Mouse (Mus musculus) cerebellum, postnatal 4 days (tissue): Measurements from ENCODE around the gene Atp1b1.

Experiments used
- DNase-seq, 2 experiments: peaks; one replicate each; pipeline ENCODE4 v3.0.0; 2022; ENCODE audit warnings: low spot score in 2 of 2, mixed read lengths in 1 of 2

Atp1b1 gene

GRCm38 (mm10) chr1:164467406-164467805, 9.3 kb upstream of the Atp1b1 start:
- no peak for DNase-seq

GRCm38 (mm10) chr1:164461726-164462125, 3.6 kb upstream of the Atp1b1 start:
- peak; percentile 26 to 52 for DNase-seq

- no peak for DNase-seq
These were observed 3.0 kb upstream of the Atp1b1 start for GRCm38 (mm10) chr1:164460921-164461697.

GRCm38 (mm10) chr1:164459127-164459905, 1.2 kb upstream of the Atp1b1 start:
- no peak for DNase-seq

- no peak for DNase-seq
These were observed 481 bp upstream of the Atp1b1 start for GRCm38 (mm10) chr1:164458621-164459051.

GRCm38 (mm10) chr1:164457531-164458244, 467 bp downstream of the Atp1b1 start:
- peak in 1 of 2 experiments; percentile 67 for DNase-seq

GRCm38 (mm10) chr1:164456731-164457130, 1.4 kb downstream of the Atp1b1 start:
- no peak for DNase-seq

- no peak for DNase-seq
These were observed 2.1 kb downstream of the Atp1b1 start for GRCm38 (mm10) chr1:164456065-164456464.

GRCm38 (mm10) chr1:164455614-164456013, 2.5 kb downstream of the Atp1b1 start:
- no peak for DNase-seq

- no peak for DNase-seq
These were observed 3.3 kb downstream of the Atp1b1 start for GRCm38 (mm10) chr1:164454747-164455400.

- no peak for DNase-seq
These were observed 4.4 kb downstream of the Atp1b1 start for GRCm38 (mm10) chr1:164453739-164454138.

GRCm38 (mm10) chr1:164453146-164453545, 5.0 kb downstream of the Atp1b1 start:
- no peak for DNase-seq

- no peak for DNase-seq
These were observed 5.6 kb downstream of the Atp1b1 start for GRCm38 (mm10) chr1:164452580-164452979.

- DNase-seq, result no peak
These were observed 6.8 kb downstream of the Atp1b1 start for GRCm38 (mm10) chr1:164451346-164451745.

GRCm38 (mm10) chr1:164450644-164451043, 7.5 kb downstream of the Atp1b1 start:
- no peak for DNase-seq

GRCm38 (mm10) chr1:164450231-164450630, 7.9 kb downstream of the Atp1b1 start:
- no peak for DNase-seq

- no peak for DNase-seq
These were observed 8.5 kb downstream of the Atp1b1 start for GRCm38 (mm10) chr1:164449626-164450025.

GRCm38 (mm10) chr1:164447521-164447920, 10.6 kb downstream of the Atp1b1 start:
- DNase-seq, result no peak

GRCm38 (mm10) chr1:164446535-164446934, 11.6 kb downstream of the Atp1b1 start:
- no peak for DNase-seq

- DNase-seq, result no peak
These were observed 12.5 kb downstream of the Atp1b1 start for GRCm38 (mm10) chr1:164445620-164446162.

GRCm38 (mm10) chr1:164441408-164441974, 16.7 kb downstream of the Atp1b1 start:
- DNase-seq, result no peak
